19 mouse cellular contexts compared by ENCODE assay signal in the genomic region with DNA sequence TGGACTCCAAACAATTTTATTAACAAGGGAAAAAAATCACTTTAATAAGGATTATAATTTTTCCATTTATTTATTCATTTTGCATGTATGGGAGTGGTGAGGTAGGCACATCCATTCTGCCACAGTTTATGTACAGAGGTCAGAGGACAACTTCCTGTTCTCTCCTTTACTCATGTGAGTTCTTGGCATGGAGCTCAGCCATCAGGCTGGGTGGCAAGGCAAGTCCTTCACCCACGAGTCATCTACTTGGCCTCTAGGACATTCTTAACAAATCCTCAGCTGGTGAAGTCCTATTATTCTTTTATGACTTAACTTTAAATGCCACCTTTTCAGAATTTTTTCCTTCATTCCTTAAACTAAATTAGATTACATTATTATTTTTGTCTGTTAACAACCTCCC.
"Had no signal": no experiment of that assay in that cellular context is flagged by ENCODE, and none has a peak within 500 bp of the region (broad histone marks: within the 10 kb centered on the region; RNA-seq: fewer than 3 reads in every experiment).

No protein-coding gene starts in this region.

- H3K4me2 ChIP-seq: lung, embryonic 15.5 days; midbrain, embryonic 11.5 days; midbrain, embryonic 13.5 days; midbrain, embryonic 15.5 days; neural tube, embryonic 12.5 days had no signal

- H3K9me3 ChIP-seq: lung, embryonic 15.5 days; megakaryocyte, embryonic 14.5 days; midbrain, embryonic 13.5 days; midbrain, embryonic 15.5 days; neural tube, embryonic 12.5 days had no signal

- DNase-seq: lung, adult 2 months; lung, postnatal 14 days; lung, postnatal 36 days; retina, postnatal 1 day; right cerebral cortex, adult 18-20 months; right cerebral cortex, postnatal 25 days; right cerebral cortex, postnatal 4 days; spleen, adult 18-20 months; thymus, adult 18-20 months; thymus, postnatal 14 days; thymus, postnatal 36 days had no signal

- ATAC-seq: lung, postnatal 0 days; midbrain, embryonic 13.5 days; midbrain, embryonic 15.5 days had no signal

- H3K4me1 ChIP-seq: lung, embryonic 15.5 days; midbrain, embryonic 15.5 days; neural tube, embryonic 12.5 days had no signal

- H3K36me3 ChIP-seq: lung, embryonic 15.5 days; midbrain, embryonic 13.5 days; midbrain, embryonic 15.5 days; neural tube, embryonic 12.5 days had no signal

- H3K27ac ChIP-seq: lung, embryonic 15.5 days; macrophage; midbrain, embryonic 13.5 days; midbrain, embryonic 15.5 days; neural tube, embryonic 12.5 days had no signal

- H3K9ac ChIP-seq: lung, embryonic 15.5 days; midbrain, embryonic 13.5 days; midbrain, embryonic 15.5 days; neural tube, embryonic 12.5 days had no signal

- H3K4me3 ChIP-seq: lung, embryonic 15.5 days; megakaryocyte, embryonic 14.5 days; midbrain, embryonic 13.5 days; midbrain, embryonic 15.5 days; neural tube, embryonic 12.5 days had no signal

- H3K27me3 ChIP-seq: lung, embryonic 15.5 days; megakaryocyte, embryonic 14.5 days; midbrain, embryonic 13.5 days; midbrain, embryonic 15.5 days; neural tube, embryonic 12.5 days had no signal
